Mouse (Mus musculus): Measurements from ENCODE around the gene Rbm20.
"Not testable (repeated sequence)": the region's sequence is repeated elsewhere in the genome, so short reads cannot be mapped to it uniquely, and the experiment has no call there.

The Rbm20 gene

DNA sequence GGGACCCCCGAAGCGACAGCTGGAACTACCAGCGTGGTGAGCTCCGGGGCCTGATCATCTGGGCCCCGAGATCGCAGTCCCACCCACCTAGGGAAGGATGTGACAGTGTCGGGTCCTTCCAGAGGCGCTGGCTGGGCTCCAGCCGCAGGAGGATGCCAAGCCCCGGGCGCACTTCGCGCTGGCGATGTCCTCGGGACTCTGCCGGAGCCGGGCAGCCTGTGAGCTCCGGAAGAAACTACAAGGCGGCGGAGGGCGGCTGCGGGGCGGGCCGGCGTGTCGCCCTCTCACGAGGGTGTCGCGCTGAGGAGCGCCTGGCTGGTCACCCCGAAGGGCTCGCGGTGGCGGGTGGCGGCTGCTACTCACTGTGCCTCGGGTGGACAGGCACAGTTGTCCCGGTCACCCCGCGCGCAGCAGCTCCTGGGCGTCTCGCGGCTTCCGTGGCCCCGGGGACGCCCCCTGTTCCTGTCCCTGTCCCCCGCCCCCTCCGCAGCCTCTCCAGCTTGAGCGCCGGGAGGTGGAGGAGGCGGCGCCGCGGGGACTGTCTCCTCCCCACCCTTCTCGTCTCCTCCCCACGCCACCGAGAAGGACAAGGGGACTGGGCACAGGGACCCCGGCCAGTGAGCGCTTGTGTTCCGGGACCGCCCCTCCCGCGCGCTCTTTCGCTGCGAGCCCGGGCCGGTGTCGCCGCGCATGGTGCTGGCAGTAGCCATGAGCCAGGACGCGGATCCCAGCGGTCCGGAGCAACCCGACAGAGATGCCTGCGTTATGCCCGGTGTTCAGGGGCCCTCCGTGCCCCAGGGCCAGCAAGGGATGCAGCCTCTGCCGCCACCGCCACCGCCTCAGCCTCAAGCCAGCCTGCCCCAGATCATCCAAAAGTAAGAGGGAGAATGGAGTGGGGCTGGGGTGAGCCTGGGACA lies at the start of gene Rbm20:
TSS of gene Rbm20 (plus strand) at position 589 of the 917 bp plus-strand sequence.
- DNase-seq = peak; percentile 12 to 15

DNA sequence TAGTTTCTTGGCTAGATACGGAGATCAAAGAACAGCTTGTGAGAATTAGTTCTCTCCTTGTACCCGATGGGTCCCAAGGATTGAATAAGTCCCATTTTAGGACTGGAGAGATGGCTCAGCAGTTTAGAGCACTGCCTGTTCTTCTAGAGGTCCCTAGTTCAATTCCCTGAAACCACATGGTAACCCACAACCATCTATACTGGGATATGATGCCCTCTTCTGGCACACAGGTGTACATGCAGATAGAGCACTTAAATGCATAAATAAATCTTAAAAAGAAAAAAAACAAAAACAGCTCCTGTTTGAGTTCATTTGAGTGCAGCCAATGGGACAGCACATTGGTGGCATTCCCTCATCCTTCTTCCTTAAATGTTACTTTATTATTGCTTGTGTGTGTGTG lies 39.1 kb upstream of the Rbm20 start:
- no peak for DNase-seq

DNA sequence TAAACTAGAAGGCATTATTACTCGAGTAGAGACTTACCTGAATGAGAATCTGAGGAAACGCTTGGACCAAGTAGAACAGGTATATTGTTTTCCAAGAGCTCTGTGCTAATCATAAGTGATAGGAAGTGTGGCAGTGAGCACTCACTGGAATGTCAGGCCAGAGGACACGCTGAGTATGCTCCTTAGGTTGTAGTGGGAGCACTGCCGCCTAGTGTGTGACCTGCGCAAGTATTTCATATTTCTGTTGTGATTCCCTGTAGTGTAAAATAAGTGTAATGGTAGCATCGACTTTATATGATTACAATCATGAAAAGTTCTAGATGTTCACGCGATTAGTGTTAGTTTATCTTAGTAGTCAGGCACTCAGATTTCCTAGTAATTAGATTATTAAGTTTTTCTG lies 38.4 kb upstream of the Rbm20 start:
- DNase-seq = no peak

DNA sequence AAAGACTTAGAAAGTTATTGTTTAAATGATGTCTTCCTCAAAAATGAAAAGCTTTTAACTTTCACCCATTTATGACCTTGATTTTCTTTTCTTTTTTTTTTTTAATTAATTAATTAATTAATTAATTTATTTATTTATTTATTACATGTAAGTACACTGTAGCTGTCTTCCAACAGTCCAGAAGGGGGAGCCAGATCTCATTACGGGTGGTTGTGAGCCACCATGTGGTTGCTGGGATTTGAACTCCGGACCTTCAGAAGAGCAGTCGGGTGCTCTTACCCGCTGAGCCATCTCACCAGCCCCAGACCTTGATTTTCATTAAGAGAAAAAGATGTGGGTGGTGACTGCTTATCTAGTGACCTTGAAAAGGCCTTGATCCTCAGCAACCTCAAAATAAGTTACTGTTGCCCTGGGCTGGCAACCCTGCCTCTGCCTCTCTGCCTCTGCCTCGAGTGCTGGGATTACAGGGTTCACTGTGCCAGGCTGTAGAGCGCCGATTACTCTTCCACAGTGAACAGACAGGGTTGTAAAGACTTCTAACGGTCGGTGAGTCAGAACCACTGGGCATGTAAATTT lies 33.0 kb upstream of the Rbm20 start:
- DNase-seq = no peak

DNA sequence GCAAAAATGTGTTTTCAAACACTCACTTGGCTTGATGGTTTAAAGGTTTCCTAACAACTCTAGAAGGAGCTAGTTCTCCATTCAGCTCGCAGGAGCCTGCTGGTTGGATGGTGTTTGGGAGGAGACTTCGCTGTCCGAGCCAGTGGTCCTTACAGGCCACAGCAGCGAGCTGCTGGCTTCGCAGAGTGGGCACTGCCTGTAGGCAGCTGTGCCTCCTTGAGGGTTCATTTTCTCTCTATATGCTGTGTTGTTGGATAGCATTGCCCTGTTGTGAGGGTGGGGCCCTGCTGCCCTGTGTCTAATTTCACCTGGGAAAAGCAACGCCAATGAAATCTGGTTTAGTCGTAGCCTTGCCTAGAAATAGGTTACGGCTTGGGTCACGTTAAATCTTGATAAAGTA lies 29.8 kb upstream of the Rbm20 start:
- DNase-seq = no peak

DNA sequence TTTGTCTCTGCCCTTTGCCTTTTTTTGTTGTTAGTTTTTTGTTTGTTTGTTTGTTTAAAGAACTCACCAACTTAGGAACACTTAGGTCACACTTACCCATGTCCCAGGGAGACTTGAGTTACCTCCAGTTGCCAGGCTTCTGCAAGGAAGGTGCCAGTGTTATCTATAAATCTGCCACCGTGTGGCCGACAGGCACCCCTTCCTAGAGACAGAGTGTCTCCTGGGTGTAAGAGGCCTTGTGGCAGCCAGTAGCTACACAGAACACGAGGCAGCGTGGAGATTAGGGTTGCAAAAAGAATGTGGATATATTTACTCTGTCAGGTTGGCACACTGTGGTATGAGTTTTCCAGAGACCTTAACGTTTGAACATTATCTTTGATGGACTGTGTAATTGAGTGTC lies 29.1 kb upstream of the Rbm20 start:
- DNase-seq = no peak

DNA sequence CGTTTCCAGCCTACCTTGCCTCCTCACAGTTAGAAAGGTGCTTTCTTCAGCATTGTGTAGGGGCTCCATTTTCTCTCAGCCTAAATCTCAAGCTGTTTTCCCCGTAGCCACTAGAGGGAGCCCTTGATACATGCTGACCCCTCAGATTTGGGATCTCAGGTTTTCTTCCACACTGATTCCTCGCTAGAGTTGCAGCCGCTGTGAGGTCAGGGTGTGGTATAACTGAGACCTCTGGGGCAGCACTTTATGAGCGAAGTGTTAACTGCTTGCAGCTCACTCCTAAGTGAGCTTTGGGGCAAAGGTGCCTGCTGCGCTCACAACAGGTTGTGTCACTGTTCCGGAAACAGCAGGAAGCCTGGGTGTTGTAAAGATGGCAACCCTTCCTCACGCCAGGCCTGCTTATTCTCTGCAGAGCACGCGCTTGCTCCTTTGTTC lies 28.3 kb upstream of the Rbm20 start:
- peak; percentile 58 to 76 for DNase-seq

DNA sequence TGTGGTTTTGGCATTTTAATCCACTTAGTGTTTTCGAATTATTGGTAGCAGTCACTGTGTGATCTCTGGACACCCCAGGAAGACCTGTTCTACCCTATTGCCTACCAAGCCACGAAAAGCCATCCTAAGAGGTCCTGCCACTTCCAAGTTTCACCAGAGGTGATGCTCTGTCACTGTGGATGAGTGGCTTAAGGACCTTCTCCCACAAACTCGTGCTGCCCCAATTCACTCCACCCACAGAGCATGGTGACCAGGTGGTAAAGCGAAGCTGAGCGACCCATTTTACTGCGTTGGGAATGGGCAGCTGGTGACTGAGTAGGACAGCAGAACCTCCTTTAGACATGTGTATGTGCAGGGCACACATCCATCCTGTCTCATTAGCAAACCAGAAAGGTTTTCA lies 27.7 kb upstream of the Rbm20 start:
- DNase-seq = no peak

DNA sequence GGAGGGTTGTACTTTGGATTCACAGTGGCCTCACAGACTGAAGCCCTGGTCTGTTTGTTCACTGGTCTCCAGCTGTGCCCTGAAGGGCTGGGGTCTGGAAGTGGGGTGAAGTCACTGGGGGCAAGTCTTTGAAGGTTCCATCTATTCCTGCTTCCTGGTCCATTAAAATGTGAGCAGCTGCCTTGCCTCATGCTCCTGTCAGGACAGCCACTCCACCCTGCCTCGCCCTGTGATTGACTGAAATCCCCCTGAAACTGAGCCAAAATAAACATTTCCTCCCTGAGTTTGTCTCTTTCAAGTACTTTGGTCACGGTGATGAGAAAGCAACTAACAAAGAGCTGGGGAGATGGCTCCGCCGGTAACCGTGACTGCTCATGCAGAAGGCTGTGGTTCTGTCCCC lies 27.3 kb upstream of the Rbm20 start:
- DNase-seq = no peak

DNA sequence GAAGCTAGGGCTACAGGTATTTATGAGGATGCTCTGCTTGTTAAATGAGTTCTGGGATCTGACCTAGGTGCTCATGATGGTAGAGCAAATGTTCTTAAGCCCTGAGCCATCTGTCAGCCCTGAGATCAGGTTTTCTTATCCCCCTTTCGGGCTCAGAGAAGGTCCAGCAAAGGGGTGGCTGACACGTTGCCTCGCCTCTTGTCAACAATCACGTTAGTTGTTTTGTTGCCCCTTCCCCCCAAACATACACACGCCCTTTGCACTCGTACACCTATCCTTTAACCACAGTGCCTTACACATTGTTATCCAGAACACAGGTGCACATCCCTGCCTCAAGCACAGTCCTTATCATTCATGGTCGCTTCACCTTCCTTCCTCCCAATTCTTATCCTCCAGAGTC lies 26.2 kb upstream of the Rbm20 start:
- no peak for DNase-seq

DNA sequence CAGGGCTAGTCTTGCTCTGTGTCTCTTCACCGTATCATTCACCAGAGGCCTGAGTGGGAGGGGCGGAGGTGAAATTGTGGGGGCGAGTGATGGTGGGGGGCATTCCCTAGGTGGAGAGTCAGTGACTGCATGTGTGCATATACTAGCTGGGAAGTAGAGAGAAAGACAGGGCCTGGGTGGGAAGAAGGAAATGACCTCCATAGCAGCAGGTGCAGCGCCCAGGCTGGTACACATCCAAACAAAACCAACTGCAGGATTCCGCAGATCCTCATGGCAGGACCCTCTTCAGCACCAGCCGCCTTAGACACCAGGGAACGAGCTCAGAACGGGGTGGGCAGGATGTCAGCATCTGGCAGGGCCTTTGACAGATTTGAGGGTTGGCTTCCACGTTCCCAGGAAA lies 24.8 kb upstream of the Rbm20 start:
- no peak for DNase-seq

DNA sequence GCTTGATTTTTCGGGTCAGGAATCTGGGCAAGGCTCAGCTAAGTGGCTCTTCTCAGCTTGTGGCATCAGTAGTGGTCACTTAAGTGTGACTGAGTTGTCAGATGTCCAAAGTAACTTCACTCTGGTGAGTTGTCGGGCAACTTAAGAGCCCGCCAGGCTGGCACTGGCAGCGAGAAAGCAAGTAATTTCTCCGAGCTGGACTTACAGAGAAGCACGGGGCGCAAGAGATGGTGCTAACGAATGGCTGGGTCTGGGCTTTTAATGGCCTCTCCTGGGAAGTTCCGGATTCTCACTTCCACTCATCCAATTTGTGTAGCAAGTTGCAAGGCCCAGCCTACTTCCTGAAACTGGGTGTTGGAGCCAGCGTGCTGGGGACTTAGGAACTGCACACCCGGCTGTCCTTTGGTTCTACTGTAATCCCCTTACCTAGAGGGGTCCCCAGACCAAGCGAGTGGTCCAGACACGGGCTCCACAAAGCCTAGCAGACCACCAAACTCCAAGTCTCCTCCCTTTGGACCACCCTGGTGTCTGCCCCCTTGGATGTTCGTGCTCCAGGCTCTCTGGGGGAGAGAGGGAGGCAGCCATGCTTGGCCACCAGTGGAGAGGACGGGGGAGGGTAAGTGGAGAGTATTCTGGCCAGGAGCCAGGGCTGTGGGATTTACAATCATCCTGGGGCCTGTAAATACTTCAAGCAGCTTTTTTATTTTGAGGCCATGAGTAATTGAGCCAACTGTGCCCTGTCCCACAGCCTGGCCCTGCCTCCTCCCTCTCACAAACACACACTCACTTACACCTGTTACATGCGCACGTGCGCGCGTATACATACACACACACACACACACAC lies 23.3 kb upstream of the Rbm20 start:
- no peak for DNase-seq

DNA sequence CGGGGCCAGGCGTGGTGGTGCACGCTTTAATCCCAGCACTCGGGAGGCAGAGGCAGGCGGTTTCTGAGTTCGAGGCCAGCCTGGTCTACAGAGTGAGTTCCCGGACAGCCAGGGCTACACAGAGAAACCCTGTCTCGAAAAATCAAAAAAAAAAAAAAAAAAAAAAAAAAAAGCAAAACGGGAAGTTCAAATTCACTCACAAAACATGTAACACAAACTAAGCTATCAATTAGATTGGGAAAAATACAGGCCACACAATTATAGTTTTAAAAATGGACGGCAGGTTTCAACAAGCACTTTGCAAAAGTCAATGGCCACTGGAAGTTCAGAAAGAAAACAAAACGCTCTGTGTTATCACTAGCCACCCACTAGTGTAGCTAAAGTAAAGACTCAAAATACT lies 20.7 kb upstream of the Rbm20 start:
- not testable (repeated sequence) for DNase-seq

DNA sequence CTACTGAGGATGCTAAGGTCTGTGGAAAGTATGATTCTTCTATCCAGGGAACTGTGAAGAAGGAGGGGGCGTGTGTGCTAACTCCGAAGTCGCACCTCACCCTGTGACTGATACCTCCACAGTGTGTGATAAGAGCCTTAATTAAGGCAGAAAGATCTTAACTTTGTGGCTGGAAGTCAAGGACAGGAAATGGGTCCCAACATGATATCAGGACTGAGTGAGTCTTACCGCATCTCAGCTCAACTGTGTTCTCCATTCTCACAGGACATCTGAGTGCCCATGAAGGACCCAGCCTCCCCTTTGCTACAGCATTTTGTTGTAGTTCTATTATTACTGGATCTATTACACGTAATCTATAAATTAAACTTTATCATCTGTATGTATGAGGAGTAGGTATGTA lies 19.7 kb upstream of the Rbm20 start:
- DNase-seq = no peak

DNA sequence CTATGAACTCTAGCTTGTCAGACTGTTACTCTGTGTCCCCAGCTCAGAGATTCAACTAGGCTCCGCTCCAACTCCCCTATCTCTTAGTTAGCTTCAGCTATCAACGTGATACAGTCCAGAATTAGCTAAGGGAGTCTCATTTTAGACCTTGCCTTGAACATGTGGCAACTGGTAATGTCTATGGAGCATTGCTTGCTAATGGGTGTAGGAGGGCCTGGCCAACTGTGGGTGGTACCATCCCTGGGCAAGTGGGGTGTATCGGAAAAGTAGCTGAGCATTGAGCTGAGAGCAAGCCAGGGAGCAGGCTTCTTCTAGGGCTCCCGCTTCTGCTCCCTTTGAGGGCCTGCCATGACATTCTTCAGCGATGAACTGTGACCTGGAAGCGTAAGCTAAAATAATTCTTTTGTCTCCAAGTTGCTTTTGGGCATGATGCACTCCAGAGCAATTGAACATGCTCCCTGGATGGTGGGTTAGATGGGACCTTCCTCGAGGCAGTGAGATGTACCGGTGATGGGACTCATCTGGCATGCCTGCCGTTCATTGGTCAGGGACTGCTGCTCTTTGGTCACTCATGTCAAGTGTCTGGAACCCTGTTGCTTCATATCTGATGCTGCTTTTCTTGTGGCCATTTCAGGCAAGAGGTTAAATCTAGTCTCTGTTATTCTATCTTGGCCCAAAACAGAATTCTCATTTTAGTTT lies 16.2 kb upstream of the Rbm20 start:
- no peak for DNase-seq

DNA sequence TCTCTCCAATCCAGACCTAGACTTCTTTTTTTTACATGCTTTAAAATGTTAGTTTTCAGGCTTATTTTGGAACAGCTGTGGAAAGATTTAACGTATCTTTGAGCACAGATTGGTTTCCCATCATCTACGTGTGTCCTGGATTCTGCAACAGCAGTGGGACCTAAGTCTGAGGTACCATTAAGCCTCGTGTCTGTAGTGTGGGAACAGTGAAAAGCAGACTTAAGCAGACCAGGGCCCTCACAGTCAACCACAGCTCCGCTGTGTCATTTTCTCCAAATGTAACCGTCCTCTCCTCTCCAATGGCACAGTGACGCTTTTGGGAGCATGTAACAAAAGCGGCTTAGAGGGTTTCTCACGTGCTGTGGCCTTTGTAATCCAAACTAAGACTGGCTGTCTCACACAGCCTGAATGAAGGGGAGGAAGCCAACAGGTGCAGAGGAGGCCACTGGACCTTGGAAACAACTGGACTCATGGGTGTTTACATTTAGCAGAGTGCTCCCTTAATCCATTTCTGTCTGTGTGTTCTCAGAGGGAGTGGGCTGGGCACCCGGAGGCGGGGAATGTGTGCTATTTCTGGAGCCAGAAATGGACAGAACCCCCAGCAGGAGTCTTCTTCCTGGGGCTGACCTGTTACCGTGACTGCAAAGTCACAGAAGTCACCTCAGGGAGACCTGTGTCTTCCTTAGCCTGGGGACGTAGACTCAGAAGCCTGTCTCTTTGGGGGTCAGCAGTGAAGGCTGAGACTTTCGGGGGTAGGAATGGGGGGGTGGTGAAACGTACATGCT lies 15.0 kb upstream of the Rbm20 start:
- DNase-seq = no peak

DNA sequence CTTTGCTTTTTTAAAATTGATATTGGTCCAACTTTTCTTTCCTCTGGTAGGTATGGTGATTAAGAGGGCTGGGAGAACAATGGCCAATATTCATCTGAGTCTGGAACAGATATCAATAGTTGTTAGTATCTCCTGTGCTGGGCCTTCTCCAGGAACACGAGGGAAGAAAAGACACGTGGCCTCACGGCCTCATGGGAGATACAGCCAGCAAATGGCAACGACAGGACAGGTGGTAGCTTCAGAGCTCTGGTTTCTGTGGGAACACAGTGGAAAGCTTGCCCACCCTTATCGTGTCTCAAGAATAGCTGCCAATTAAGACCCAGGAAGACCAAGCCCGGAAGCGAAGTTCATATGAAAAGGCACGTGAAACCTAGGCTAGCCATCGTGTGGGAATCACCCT lies 12.3 kb upstream of the Rbm20 start:
- DNase-seq = no peak

DNA sequence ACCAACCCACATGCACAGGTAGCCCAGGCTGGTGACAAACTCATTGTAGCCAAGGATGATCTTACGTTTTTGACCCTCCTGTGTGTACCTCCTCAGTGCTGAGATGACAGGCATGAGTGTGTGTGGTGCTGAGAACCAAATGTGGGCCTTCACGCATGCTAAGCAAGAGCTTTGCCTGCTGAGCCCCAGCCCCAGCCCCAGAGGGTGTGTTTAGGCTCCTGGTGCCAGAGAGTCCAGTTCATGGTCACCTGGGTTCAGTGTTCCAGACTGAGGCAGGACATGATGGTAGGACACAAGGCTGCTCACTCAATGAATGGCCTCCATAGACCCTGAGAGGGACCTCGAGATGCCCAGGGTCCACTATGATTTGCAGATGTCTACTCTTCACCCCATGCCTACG lies 11.7 kb upstream of the Rbm20 start:
- DNase-seq = no peak

DNA sequence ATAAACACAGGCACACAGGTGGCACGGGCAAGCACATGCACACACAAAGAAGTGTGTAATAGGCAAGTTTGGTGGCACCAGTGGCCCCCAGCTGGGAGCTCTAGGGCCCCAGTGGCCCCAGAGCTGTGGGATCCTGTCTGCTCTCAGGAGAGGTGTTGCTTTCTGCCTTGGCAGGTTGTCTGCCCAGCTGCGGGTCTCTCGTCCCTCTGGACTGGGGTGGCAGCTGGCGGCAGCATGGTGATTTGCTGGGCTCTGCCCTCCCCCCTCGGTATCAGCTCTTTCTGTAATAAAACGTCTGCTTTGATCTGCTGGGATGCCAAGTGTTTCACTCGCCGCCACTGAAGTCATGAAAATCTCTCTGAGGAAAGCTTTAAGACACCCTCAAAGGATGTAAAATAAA lies 10.4 kb upstream of the Rbm20 start:
- no peak for DNase-seq

DNA sequence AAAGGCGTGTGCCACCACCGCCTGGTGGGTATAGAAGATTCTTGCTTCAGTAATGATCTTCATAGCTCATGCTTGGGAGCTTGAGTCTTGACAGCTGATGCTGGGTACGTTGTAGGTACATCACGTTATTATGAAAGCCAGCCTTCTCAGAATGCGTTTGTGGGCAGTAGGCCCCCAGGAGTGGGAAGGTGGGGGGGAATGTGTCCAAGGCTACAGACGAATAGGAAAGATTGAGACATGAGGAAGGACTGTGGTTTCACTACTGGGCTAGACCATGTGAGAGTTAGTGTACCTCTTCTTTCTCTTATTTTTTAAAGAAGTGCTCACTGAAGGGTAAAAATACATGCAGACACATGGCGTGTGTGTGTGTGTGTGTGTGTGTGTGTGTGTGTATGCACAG lies 8.3 kb upstream of the Rbm20 start:
- no peak for DNase-seq

DNA sequence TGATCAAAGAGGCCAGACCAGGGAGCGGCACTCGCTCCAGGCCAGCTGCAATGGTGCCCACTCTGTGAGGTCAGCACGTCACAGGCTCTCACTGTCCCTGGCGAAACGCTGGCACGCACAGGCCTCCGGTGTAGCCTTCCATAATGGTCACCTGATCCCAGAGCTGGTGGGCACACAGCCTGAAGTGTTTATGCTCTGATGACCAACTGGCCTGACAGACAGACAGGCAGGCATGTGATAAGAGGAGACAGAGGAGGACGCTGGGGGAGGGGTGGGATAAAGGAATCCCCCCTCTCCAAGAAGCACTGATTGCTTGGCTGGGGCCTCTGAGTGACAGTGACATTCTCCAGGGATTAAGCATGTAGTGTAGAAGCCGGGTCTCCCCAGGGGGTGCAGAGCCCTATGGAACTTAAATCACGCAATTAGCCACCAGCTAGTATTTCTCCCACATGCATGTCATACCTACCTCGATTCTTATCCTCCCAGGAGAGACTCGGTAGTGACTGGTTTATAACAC lies 6.4 kb upstream of the Rbm20 start:
- no peak for DNase-seq

DNA sequence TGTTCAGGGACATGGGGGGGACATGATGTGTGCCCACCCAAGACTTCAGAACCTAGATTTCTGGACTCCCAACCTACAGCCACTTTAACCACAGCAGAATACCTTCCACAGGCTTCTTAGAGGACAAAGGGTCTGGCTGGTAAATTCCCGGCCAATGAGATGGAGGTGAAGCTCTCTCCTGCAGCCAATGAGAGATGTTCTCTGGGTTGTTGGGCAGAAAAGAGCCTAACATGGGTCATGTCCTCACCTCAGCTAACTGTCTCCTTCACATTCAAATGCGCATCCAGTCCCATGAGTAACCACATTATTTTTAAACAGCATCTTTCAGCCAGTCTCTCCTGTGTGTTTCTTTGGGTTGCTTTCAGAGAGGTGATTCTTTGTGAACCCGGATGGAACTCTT lies 5.7 kb upstream of the Rbm20 start:
- no peak for DNase-seq

Data from cerebellum, postnatal 36 days (tissue).